Mouse (Mus musculus): Measurements from ENCODE around the gene Hmbs. TPM values are rescaled to one million over a fixed set of nuclear protein-coding genes. Genes with fewer than 3 reads are reported as not detected.
"Not testable (repeated sequence)": the region's sequence is repeated elsewhere in the genome, so short reads cannot be mapped to it uniquely, and the experiment has no call there.

The Hmbs gene
- polyA plus RNA-seq, 1 experiment, result 76.9 TPM

DNA sequence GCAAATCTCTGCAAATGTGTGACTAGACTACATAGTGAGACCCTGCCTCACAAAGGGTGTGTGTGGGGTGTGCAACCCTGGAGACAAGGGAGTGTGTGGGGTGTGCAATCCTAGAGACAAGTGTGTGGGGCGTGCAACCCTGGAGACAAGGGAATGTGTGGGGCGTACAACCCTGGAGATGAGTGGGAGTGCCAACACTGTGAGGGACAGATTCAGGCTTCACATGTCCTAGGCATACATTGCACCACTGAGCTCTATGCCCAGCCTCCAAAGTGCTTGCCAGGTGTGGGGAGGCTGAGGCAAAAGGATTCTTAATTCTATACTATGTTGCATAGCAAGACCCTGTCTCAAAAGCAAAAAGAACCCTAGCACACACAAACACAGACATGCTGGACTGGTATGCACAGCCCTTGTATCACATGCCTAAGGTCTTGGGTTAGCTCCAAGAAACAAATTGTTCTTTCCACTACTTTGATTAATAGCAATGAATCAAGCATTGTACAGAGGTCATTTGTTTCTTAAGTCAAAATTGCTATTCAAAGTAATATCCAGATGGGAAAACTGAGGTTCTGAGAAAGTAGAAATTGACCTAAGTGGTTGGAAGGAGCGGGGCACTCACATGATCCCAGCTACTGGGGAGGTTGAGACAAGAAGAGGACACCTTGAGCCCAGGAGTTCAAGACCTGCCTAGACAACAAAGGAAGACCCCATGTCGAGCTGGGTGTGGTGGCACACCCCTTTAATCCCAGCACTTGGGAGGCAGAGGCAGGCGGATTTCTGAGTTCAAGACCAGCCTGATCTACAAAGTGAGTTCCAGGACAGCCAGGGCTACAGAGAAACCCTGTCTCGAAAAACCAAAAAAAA, 1.8 kb upstream of the Hmbs start:
- H3K4me1 ChIP-seq, result peaks cover 50% of the 10 kb centered on the region
- H3K4me3 ChIP-seq (replicated peaks), result peak overlapping the region; percentile 38
- no peaks in the 10 kb centered on the region for H3K27me3 ChIP-seq (replicated peaks)
- H3K9me3 ChIP-seq, result no peaks in the 10 kb centered on the region
- peaks cover 71% of the 10 kb centered on the region for H3K36me3 ChIP-seq (replicated peaks; ENCODE audit: low read length)
- TF ChIP-seq GATA1 (IDR thresholded peaks at IDR 0.05; ENCODE audit: borderline replicate concordance, low read length) (no peak), FLI1 (IDR thresholded peaks at IDR 0.05; ENCODE audit: low read length) (no peak)

- TF ChIP-seq GATA1 (IDR thresholded peaks at IDR 0.05; ENCODE audit: borderline replicate concordance, low read length), result peak; percentile 93
- no peak for TF ChIP-seq FLI1 (IDR thresholded peaks at IDR 0.05; ENCODE audit: low read length)
- H3K4me3 ChIP-seq (replicated peaks), result peak overlapping the region; percentile 94
- H3K27me3 ChIP-seq (replicated peaks), result no peaks in the 10 kb centered on the region
- H3K36me3 ChIP-seq (replicated peaks; ENCODE audit: low read length), result peaks cover 69% of the 10 kb centered on the region
- no peaks in the 10 kb centered on the region for H3K9me3 ChIP-seq
- peaks cover 52% of the 10 kb centered on the region for H3K4me1 ChIP-seq
Measured at GRCm38 (mm10) chr9:44343290-44343689, 738 bp downstream of the Hmbs start.

DNA sequence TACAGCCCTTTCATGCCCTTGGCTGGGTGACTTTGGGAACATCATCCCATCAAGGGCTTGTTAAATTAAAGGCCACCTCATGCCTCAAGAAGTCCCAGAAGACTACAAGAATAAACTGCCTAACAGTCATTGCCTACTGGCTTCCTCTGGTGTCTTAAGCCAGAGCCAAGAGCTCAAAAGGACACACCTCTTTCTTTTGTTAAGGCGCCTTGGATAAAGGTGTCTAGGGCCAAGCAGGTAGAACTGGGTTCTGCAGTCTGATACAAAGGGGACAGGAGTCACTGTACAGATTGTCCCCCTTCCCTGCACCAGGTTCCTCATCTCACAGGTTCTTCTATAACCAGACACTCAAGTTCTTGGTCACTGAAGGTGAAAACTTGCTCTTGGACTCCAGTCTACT, 1.4 kb downstream of the Hmbs start:
- peaks cover 68% of the 10 kb centered on the region for H3K36me3 ChIP-seq (replicated peaks; ENCODE audit: low read length)
- H3K4me1 ChIP-seq, result peaks cover 56% of the 10 kb centered on the region
- H3K27me3 ChIP-seq (replicated peaks), result no peaks in the 10 kb centered on the region
- TF ChIP-seq FLI1 (IDR thresholded peaks at IDR 0.05; ENCODE audit: low read length), result no peak
- no peak for TF ChIP-seq GATA1 (IDR thresholded peaks at IDR 0.05; ENCODE audit: borderline replicate concordance, low read length)
- peak overlapping the region; percentile 94 for H3K4me3 ChIP-seq (replicated peaks)
- no peaks in the 10 kb centered on the region for H3K9me3 ChIP-seq

GRCm38 (mm10) chr9:44342173-44342572, 1.9 kb downstream of the Hmbs start:
- no peak for TF ChIP-seq FLI1 (IDR thresholded peaks at IDR 0.05; ENCODE audit: low read length)
- TF ChIP-seq GATA1 (IDR thresholded peaks at IDR 0.05; ENCODE audit: borderline replicate concordance, low read length), result no peak
- H3K9me3 ChIP-seq, result no peaks in the 10 kb centered on the region
- peaks cover 60% of the 10 kb centered on the region for H3K4me1 ChIP-seq
- H3K27me3 ChIP-seq (replicated peaks), result no peaks in the 10 kb centered on the region
- peaks cover 68% of the 10 kb centered on the region for H3K36me3 ChIP-seq (replicated peaks; ENCODE audit: low read length)
- peak overlapping the region; percentile 94 for H3K4me3 ChIP-seq (replicated peaks)

GRCm38 (mm10) chr9:44341487-44341886, 2.5 kb downstream of the Hmbs start:
- no peaks in the 10 kb centered on the region for H3K9me3 ChIP-seq
- peaks cover 68% of the 10 kb centered on the region for H3K36me3 ChIP-seq (replicated peaks; ENCODE audit: low read length)
- TF ChIP-seq GATA1 (IDR thresholded peaks at IDR 0.05; ENCODE audit: borderline replicate concordance, low read length) (no peak), FLI1 (IDR thresholded peaks at IDR 0.05; ENCODE audit: low read length) (no peak)
- H3K4me1 ChIP-seq, result peaks cover 67% of the 10 kb centered on the region
- peak overlapping the region; percentile 69 for H3K4me3 ChIP-seq (replicated peaks)
- H3K27me3 ChIP-seq (replicated peaks), result no peaks in the 10 kb centered on the region

DNA sequence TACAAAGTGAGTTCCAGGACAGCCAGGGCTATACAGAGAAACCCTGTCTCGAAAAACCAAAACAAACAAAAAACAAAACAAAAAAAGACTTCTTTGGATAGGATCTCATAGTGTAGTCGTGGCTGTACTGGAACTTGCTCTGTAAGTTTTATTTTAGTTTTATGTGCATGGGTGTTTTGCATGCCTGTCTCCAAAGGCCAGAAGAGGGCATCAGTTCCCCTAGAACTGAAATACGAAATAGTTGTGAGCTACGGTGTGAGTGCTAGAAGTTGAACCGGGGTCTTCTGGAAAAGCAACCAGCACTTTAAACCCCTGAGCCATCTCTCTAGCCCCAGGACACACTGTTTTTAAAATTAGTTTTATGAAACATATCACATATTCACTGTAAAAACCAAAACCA, 5.5 kb downstream of the Hmbs start:
- Histone ChIP-seq H3K36me3 (replicated peaks; ENCODE audit: low read length) (peaks cover 61% of the 10 kb centered on the region), H3K9me3 (no peaks in the 10 kb centered on the region), H3K4me3 (replicated peaks) (no peak overlapping the region), H3K27me3 (replicated peaks) (no peaks in the 10 kb centered on the region), H3K4me1 (peaks cover 60% of the 10 kb centered on the region)
- TF ChIP-seq GATA1 (IDR thresholded peaks at IDR 0.05; ENCODE audit: borderline replicate concordance, low read length), result no peak
- TF ChIP-seq FLI1 (IDR thresholded peaks at IDR 0.05; ENCODE audit: low read length), result no peak

- Histone ChIP-seq H3K4me1 (peaks cover 62% of the 10 kb centered on the region), H3K27me3 (replicated peaks) (no peaks in the 10 kb centered on the region), H3K36me3 (replicated peaks; ENCODE audit: low read length) (peaks cover 71% of the 10 kb centered on the region), H3K9me3 (no peaks in the 10 kb centered on the region), H3K4me3 (replicated peaks) (peak overlapping the region; percentile 73)
- no peak for TF ChIP-seq GATA1 (IDR thresholded peaks at IDR 0.05; ENCODE audit: borderline replicate concordance, low read length)
- no peak for TF ChIP-seq FLI1 (IDR thresholded peaks at IDR 0.05; ENCODE audit: low read length)
Measured at GRCm38 (mm10) chr9:44337436-44338169, 6.4 kb downstream of the Hmbs start.

- Histone ChIP-seq H3K27me3 (replicated peaks) (no peaks in the 10 kb centered on the region), H3K36me3 (replicated peaks; ENCODE audit: low read length) (peaks cover 70% of the 10 kb centered on the region), H3K4me3 (replicated peaks) (peak overlapping the region; percentile 88), H3K4me1 (peaks cover 56% of the 10 kb centered on the region), H3K9me3 (no peaks in the 10 kb centered on the region)
- TF ChIP-seq GATA1 (IDR thresholded peaks at IDR 0.05; ENCODE audit: borderline replicate concordance, low read length) (no peak), FLI1 (IDR thresholded peaks at IDR 0.05; ENCODE audit: low read length) (no peak)
Measured at GRCm38 (mm10) chr9:44336964-44337363, 7.1 kb downstream of the Hmbs start.

DNA sequence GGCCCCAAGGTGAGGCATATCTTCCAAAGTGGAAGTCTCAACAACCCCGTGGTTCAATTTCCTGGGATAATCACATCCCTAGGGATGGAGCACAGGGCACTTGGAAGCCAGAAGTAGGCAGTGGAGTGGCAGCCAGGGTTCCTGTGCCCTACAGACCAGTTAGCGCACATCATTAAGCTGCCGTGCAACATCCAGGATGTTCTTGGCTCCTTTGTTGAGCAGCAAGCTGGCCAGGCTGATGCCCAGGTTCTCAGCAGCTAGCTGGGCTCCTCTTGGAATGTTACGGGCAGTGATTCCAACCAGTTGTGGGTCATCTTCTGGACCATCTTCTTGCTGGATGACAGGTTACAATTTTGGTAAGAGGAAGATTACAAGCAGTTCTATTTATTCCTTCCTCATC, 7.5 kb downstream of the Hmbs start:
- not testable (repeated sequence) for H3K27me3 ChIP-seq (replicated peaks); H3K9me3 ChIP-seq
- Histone ChIP-seq H3K4me1 (peaks cover 52% of the 10 kb centered on the region), H3K36me3 (replicated peaks; ENCODE audit: low read length) (peaks cover 70% of the 10 kb centered on the region), H3K4me3 (replicated peaks) (peak overlapping the region; percentile 88)

GRCm38 (mm10) chr9:44336093-44336406, 8.0 kb downstream of the Hmbs start:
- no peaks in the 10 kb centered on the region for H3K27me3 ChIP-seq (replicated peaks)
- H3K4me1 ChIP-seq, result peaks cover 47% of the 10 kb centered on the region
- no peaks in the 10 kb centered on the region for H3K9me3 ChIP-seq
- H3K4me3 ChIP-seq (replicated peaks), result peak overlapping the region; percentile 98
- H3K36me3 ChIP-seq (replicated peaks; ENCODE audit: low read length), result peaks cover 70% of the 10 kb centered on the region
- TF ChIP-seq FLI1 (IDR thresholded peaks at IDR 0.05; ENCODE audit: low read length) (no peak), GATA1 (IDR thresholded peaks at IDR 0.05; ENCODE audit: borderline replicate concordance, low read length) (no peak)
